Mouse (Mus musculus): Measurements from ENCODE around the gene Fscn1.

The Fscn1 gene

GRCm38 (mm10) chr5:142959576-142960556 is at the start of gene Fscn1:
Fscn1 (plus strand) TSS chr5:142960343.
- DNase-seq (ENCODE audit: low spot score) = peak; percentile 76

- no peak for DNase-seq (ENCODE audit: low spot score)
These were observed 48.5 kb upstream of the Fscn1 start for GRCm38 (mm10) chr5:142911629-142912028.

GRCm38 (mm10) chr5:142912320-142912719 is 47.8 kb upstream of the Fscn1 start:
- DNase-seq (ENCODE audit: low spot score) = no peak

- no peak for DNase-seq (ENCODE audit: low spot score)
These were observed 47.4 kb upstream of the Fscn1 start for GRCm38 (mm10) chr5:142912739-142913138.

- no peak for DNase-seq (ENCODE audit: low spot score)
These were observed 44.9 kb upstream of the Fscn1 start for GRCm38 (mm10) chr5:142915231-142915630.

GRCm38 (mm10) chr5:142916593-142916992 is 43.5 kb upstream of the Fscn1 start:
- DNase-seq (ENCODE audit: low spot score) = no peak

- DNase-seq (ENCODE audit: low spot score) = no peak
These were observed 42.7 kb upstream of the Fscn1 start for GRCm38 (mm10) chr5:142917402-142917801.

- DNase-seq (ENCODE audit: low spot score) = no peak
These were observed 39.7 kb upstream of the Fscn1 start for GRCm38 (mm10) chr5:142920311-142921073.

GRCm38 (mm10) chr5:142921074-142921459 is 39.1 kb upstream of the Fscn1 start:
- no peak for DNase-seq (ENCODE audit: low spot score)

- DNase-seq (ENCODE audit: low spot score) = no peak
These were observed 37.9 kb upstream of the Fscn1 start for GRCm38 (mm10) chr5:142922251-142922650.

- no peak for DNase-seq (ENCODE audit: low spot score)
These were observed 36.4 kb upstream of the Fscn1 start for GRCm38 (mm10) chr5:142923781-142924180.

GRCm38 (mm10) chr5:142924336-142924959 is 35.7 kb upstream of the Fscn1 start:
- DNase-seq (ENCODE audit: low spot score) = no peak

- no peak for DNase-seq (ENCODE audit: low spot score)
These were observed 33.8 kb upstream of the Fscn1 start for GRCm38 (mm10) chr5:142926204-142926939.

GRCm38 (mm10) chr5:142926940-142927228 is 33.3 kb upstream of the Fscn1 start:
- DNase-seq (ENCODE audit: low spot score) = no peak

GRCm38 (mm10) chr5:142927341-142927930 is 32.7 kb upstream of the Fscn1 start:
- no peak for DNase-seq (ENCODE audit: low spot score)

GRCm38 (mm10) chr5:142928749-142929399 is 31.3 kb upstream of the Fscn1 start:
- no peak for DNase-seq (ENCODE audit: low spot score)

GRCm38 (mm10) chr5:142929400-142929752 is 30.8 kb upstream of the Fscn1 start:
- DNase-seq (ENCODE audit: low spot score) = no peak

- no peak for DNase-seq (ENCODE audit: low spot score)
These were observed 28.9 kb upstream of the Fscn1 start for GRCm38 (mm10) chr5:142931241-142931745.

- peak; percentile 71 for DNase-seq (ENCODE audit: low spot score)
These were observed 28.0 kb upstream of the Fscn1 start for GRCm38 (mm10) chr5:142932084-142932685.

- DNase-seq (ENCODE audit: low spot score) = no peak
These were observed 27.4 kb upstream of the Fscn1 start for GRCm38 (mm10) chr5:142932731-142933130.

All from left cerebral cortex, adult 11 months (tissue).